Mouse (Mus musculus): Measurements from ENCODE around the gene Bloc1s3. TPM values are rescaled to one million over a fixed set of nuclear protein-coding genes. Genes with fewer than 3 reads are reported as not detected.

Gene Bloc1s3
- polyA plus RNA-seq, 1 experiment from 2014 or later = 0.72 TPM

DNA sequence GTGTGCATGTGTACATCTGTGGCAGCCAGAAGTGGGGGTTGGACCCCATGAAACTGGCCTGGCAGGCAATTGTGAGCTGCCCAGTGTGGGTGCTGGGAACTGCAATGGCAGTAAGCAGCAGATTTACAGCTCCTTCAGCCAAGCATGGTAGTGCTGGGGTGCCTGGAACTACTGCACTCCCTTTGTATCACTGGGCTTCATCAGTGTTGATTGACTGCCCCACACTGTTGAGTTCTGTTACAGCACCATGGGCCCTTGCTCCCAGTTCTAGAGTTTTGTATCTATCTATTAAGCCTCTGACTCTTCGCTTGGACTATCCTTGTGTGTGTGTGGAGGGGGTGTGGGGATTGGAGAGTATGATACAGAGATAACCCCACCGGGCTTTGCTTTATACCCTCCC lies 31.1 kb downstream of the Bloc1s3 start:
- Histone ChIP-seq H3K36me3 (ENCODE audit: control insufficient read depth, insufficient read depth) (no peaks in the 10 kb centered on the region), H3K4me1 (ENCODE audit: control insufficient read depth, low read depth, low read length) (peaks cover 3% of the 10 kb centered on the region; the same call in 1 of the 2 replicates), H3K27me3 (ENCODE audit: control insufficient read depth, insufficient read depth, low read depth, low read length) (peaks cover 32% of the 10 kb centered on the region), H3K27ac (ENCODE audit: low read length) (no peak overlapping the region), H3K9me3 (replicated peaks; ENCODE audit: control insufficient read depth, low read length) (no peaks in the 10 kb centered on the region), H3K9ac (ENCODE audit: low read depth, low read length) (no peak overlapping the region), H3K4me2 (ENCODE audit: low read depth, low read length) (no peak overlapping the region), H3K4me3 (ENCODE audit: low read depth, low read length) (no peak overlapping the region)
- WGBS (ENCODE audit: insufficient replicate concordance) = 34% methylated on average over 2 of the region's 2 CpGs
- ATAC-seq (ENCODE audit: low read depth) = no peak

DNA sequence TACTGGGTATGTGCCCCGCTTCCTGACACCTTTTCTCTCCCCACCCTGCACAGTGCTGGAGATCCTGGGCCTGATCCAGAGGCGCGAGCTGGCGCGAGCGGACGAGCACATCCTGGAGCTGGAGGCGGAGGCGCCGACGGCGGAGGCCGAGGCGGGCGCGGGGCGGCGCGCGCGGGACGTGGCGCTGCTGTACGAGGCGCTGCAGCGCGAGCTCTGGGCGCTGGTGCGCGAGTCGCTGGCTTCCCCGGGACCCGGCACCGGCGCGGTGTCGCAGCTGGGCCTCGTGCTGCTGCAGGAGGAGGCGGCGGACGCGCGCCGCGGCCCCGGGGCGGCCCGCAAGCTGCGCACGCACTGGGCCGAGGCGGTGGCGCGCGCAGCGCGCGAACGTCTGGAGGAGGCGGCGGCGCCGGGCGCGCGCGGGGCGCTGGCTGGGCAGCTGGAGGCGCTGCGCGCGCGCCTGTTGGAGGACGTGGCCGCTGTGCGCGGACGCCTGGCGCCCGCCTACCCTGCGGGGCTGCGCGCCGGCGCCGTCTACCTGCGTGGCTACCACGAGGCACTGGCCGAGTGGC lies 34.2 kb downstream of the Bloc1s3 start:
- Histone ChIP-seq H3K27me3 (ENCODE audit: control insufficient read depth, insufficient read depth, low read depth, low read length) (peaks cover 35% of the 10 kb centered on the region), H3K36me3 (ENCODE audit: control insufficient read depth, insufficient read depth) (no peaks in the 10 kb centered on the region), H3K9me3 (replicated peaks; ENCODE audit: control insufficient read depth, low read length) (no peaks in the 10 kb centered on the region), H3K27ac (ENCODE audit: low read length) (no peak overlapping the region), H3K4me1 (ENCODE audit: control insufficient read depth, low read depth, low read length) (peaks cover 3% of the 10 kb centered on the region; the same call in 1 of the 2 replicates), H3K4me2 (ENCODE audit: low read depth, low read length) (peak overlapping the region; percentile 62), H3K9ac (ENCODE audit: low read depth, low read length) (peak overlapping the region; percentile 2; the same call in 1 of the 2 replicates), H3K4me3 (ENCODE audit: low read depth, low read length) (peak overlapping the region; percentile 50)
- under 1% methylated on average over 63 of the region's 89 CpGs for WGBS (ENCODE audit: insufficient replicate concordance)
- ATAC-seq (ENCODE audit: low read depth) = peak; percentile 52

DNA sequence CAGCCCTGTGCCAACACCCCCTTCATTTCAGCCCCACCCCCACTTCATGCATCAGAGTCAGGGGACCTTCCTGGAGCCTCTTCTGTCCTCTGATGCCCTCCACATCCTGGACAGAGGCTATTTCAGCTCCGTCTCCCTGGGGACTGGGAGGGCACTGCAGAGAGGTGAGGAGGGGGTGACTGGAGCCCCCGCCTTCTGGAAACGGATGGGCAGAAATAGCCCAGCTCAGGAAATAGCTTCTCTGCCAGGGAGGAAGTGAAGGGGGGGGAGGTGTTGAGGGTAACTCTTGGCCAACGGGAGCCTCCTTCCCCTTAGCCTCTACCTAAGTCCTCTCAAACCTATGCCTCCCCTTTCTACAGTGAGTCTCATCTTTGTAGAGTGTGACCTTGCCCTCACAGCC lies 35.8 kb downstream of the Bloc1s3 start:
- no peak overlapping the region for H3K4me3 ChIP-seq (ENCODE audit: low read depth, low read length)
- peak; percentile 36; the same call in 1 of the 2 replicates for ATAC-seq (ENCODE audit: low read depth)
- peaks cover 3% of the 10 kb centered on the region; the same call in 1 of the 2 replicates for H3K4me1 ChIP-seq (ENCODE audit: control insufficient read depth, low read depth, low read length)
- no peak overlapping the region for H3K4me2 ChIP-seq (ENCODE audit: low read depth, low read length)
- H3K27me3 ChIP-seq (ENCODE audit: control insufficient read depth, insufficient read depth, low read depth, low read length) = peaks cover 33% of the 10 kb centered on the region
- H3K36me3 ChIP-seq (ENCODE audit: control insufficient read depth, insufficient read depth) = no peaks in the 10 kb centered on the region
- 15% methylated on average over 4 of the region's 4 CpGs for WGBS (ENCODE audit: insufficient replicate concordance)
- no peak overlapping the region; the same call in 1 of the 2 replicates for H3K27ac ChIP-seq (ENCODE audit: low read length)
- H3K9me3 ChIP-seq (replicated peaks; ENCODE audit: control insufficient read depth, low read length) = no peaks in the 10 kb centered on the region
- H3K9ac ChIP-seq (ENCODE audit: low read depth, low read length) = no peak overlapping the region

DNA sequence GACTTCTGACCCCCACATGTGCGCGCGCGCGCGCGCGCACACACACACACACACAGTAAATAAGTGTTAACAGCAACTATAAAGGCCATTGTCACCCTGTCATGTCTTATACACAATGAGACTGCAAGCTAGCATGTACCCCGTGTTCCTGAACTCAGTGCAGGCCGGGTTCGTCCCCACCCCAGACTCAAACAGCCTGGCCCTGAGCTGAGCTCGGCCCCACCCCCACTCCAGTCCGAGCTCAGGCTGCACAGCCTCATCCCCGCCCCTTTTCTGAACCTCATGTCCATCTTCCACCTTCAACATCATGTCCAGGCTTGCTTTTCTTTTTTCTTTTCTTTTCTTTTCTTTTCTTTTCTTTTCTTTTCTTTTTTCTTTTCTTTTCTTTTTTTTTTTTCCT lies 37.9 kb downstream of the Bloc1s3 start:
- Histone ChIP-seq H3K27me3 (ENCODE audit: control insufficient read depth, insufficient read depth, low read depth, low read length) (peaks cover 32% of the 10 kb centered on the region), H3K4me2 (ENCODE audit: low read depth, low read length) (no peak overlapping the region)

DNA sequence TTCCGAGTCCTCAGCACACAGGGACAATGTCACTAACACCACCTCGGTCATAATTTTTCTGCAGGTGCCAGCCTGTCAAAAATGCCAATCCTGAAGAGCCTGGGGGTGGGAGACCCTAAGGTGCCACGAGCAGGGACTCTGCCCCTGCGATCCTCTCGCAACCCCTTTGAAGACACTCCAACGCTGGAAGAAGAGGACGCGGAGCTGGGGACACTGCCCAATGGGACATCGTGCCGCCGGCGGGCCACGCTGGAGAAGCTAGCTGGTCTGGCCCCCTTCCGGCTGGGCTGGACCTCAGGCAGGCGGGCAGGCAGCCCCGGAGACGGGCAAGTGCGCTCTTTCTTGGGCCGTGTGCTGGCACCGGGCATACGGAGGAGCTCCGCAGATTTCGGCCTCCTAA lies 38.8 kb downstream of the Bloc1s3 start:
- no peaks in the 10 kb centered on the region for H3K9me3 ChIP-seq (replicated peaks; ENCODE audit: control insufficient read depth, low read length)
- H3K4me2 ChIP-seq (ENCODE audit: low read depth, low read length) = no peak overlapping the region
- H3K4me3 ChIP-seq (ENCODE audit: low read depth, low read length) = no peak overlapping the region
- H3K4me1 ChIP-seq (ENCODE audit: control insufficient read depth, low read depth, low read length) = peaks cover 3% of the 10 kb centered on the region; the same call in 1 of the 2 replicates
- peaks cover 28% of the 10 kb centered on the region for H3K27me3 ChIP-seq (ENCODE audit: control insufficient read depth, insufficient read depth, low read depth, low read length)
- H3K27ac ChIP-seq (ENCODE audit: low read length) = no peak overlapping the region
- no peak overlapping the region for H3K9ac ChIP-seq (ENCODE audit: low read depth, low read length)
- no peaks in the 10 kb centered on the region for H3K36me3 ChIP-seq (ENCODE audit: control insufficient read depth, insufficient read depth)
- 69% methylated on average over 23 of the region's 23 CpGs for WGBS (ENCODE audit: insufficient replicate concordance)
- no peak for ATAC-seq (ENCODE audit: low read depth)

More for the DNA sequence above, 37.9 kb downstream of the Bloc1s3 start:
- Histone ChIP-seq H3K4me3 (ENCODE audit: low read depth, low read length) (no peak overlapping the region), H3K9ac (ENCODE audit: low read depth, low read length) (no peak overlapping the region), H3K4me1 (ENCODE audit: control insufficient read depth, low read depth, low read length) (peaks cover 3% of the 10 kb centered on the region; the same call in 1 of the 2 replicates), H3K9me3 (replicated peaks; ENCODE audit: control insufficient read depth, low read length) (no peaks in the 10 kb centered on the region), H3K27ac (ENCODE audit: low read length) (no peak overlapping the region), H3K36me3 (ENCODE audit: control insufficient read depth, insufficient read depth) (no peaks in the 10 kb centered on the region)
- WGBS (ENCODE audit: insufficient replicate concordance) = 47% methylated on average over 14 of the region's 14 CpGs
- no peak for ATAC-seq (ENCODE audit: low read depth)

DNA sequence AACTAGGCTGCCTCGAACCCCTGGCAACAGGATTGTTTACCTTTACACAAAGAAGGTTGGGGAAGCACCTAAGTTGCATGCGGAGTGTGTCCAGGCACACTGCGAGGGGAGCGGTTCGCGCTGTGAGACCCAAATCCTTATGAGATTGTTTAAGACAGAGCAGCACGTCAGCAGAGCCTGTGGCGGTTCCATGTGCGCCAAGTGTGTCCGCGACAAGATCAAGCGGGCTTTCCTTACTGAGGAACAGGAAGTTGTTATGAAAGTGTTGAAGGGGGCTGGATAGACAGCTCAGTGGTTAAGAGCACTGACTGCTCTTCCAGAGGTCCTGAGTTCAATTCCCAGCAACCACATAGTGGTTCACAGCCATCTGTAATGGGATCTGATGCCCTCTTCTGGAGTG lies 39.9 kb downstream of the Bloc1s3 start:
- H3K4me3 ChIP-seq (ENCODE audit: low read depth, low read length) = no peak overlapping the region
- H3K27me3 ChIP-seq (ENCODE audit: control insufficient read depth, insufficient read depth, low read depth, low read length) = peaks cover 19% of the 10 kb centered on the region
- no peak overlapping the region for H3K9ac ChIP-seq (ENCODE audit: low read depth, low read length)
- no peak for ATAC-seq (ENCODE audit: low read depth)
- H3K36me3 ChIP-seq (ENCODE audit: control insufficient read depth, insufficient read depth) = no peaks in the 10 kb centered on the region
- H3K4me1 ChIP-seq (ENCODE audit: control insufficient read depth, low read depth, low read length) = peaks cover 3% of the 10 kb centered on the region; the same call in 1 of the 2 replicates
- no peak overlapping the region for H3K27ac ChIP-seq (ENCODE audit: low read length)
- H3K9me3 ChIP-seq (replicated peaks; ENCODE audit: control insufficient read depth, low read length) = no peaks in the 10 kb centered on the region
- H3K4me2 ChIP-seq (ENCODE audit: low read depth, low read length) = no peak overlapping the region
- WGBS (ENCODE audit: insufficient replicate concordance) = 48% methylated on average over 12 of the region's 12 CpGs

DNA sequence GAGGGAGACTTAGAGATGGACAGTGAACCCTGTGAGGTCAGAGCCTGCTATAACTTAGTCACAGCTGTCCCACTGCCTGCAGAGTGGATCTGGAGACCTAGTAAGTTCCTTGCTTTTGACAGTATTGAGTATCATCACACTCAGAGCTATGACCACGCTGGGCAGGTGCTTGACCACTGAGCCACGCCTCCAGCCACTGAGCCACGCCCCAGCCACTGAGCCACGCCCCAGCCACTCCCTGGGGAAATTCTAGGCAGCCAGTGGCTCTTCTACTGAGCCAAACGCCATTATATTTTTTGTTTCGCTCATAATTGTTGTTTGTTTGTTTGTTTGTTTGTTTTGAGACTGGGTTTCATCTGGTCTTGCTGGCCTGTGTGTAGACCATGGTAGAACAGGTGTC lies 40.5 kb downstream of the Bloc1s3 start:
- Histone ChIP-seq H3K9me3 (replicated peaks; ENCODE audit: control insufficient read depth, low read length) (no peaks in the 10 kb centered on the region), H3K4me3 (ENCODE audit: low read depth, low read length) (no peak overlapping the region), H3K27ac (ENCODE audit: low read length) (no peak overlapping the region), H3K4me1 (ENCODE audit: control insufficient read depth, low read depth, low read length) (no peaks in the 10 kb centered on the region), H3K36me3 (ENCODE audit: control insufficient read depth, insufficient read depth) (no peaks in the 10 kb centered on the region), H3K27me3 (ENCODE audit: control insufficient read depth, insufficient read depth, low read depth, low read length) (peaks cover 13% of the 10 kb centered on the region), H3K9ac (ENCODE audit: low read depth, low read length) (no peak overlapping the region), H3K4me2 (ENCODE audit: low read depth, low read length) (no peak overlapping the region)
- 28% methylated on average over 6 of the region's 6 CpGs for WGBS (ENCODE audit: insufficient replicate concordance)
- ATAC-seq (ENCODE audit: low read depth) = no peak

DNA sequence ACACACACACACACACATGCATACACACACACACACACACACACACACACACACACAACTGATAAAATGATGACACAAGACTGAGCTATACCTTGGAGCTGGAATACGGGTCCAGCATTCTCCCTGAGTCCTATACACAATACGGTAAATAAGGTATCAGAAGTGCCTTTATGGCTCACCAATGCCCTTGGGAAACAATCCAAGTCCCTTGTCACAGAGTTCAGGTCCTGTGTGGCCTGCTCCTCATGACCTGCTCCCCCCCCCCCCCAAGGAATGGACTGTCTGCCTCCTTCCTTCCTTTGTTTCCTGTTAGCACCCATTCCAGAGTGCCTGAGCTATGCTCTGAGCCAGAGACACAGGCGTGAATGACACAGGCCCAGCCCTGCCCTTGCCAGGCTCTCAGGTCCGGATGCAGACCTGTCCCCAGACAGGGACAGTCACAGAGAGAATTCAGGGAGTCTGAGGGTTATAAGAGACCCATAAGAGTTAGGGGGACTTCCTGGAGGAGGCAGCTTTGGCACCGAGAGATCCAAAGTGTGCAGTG lies 41.5 kb downstream of the Bloc1s3 start:
- Histone ChIP-seq H3K36me3 (ENCODE audit: control insufficient read depth, insufficient read depth) (no peaks in the 10 kb centered on the region), H3K4me1 (ENCODE audit: control insufficient read depth, low read depth, low read length) (no peaks in the 10 kb centered on the region; the same call in 1 of the 2 replicates), H3K27me3 (ENCODE audit: control insufficient read depth, insufficient read depth, low read depth, low read length) (peaks cover 7% of the 10 kb centered on the region), H3K4me3 (ENCODE audit: low read depth, low read length) (no peak overlapping the region), H3K9ac (ENCODE audit: low read depth, low read length) (no peak overlapping the region), H3K27ac (ENCODE audit: low read length) (no peak overlapping the region), H3K9me3 (replicated peaks; ENCODE audit: control insufficient read depth, low read length) (no peaks in the 10 kb centered on the region), H3K4me2 (ENCODE audit: low read depth, low read length) (no peak overlapping the region)
- ATAC-seq (ENCODE audit: low read depth) = 0 out of 2 replicates have a peak, but pooled peaks have one; percentile 32
- WGBS (ENCODE audit: insufficient replicate concordance) = 51% methylated on average over 5 of the region's 5 CpGs

Data from liver, embryonic 16.5 days (tissue).